Mouse (Mus musculus) neural tube, embryonic 11.5 days (tissue): Measurements from ENCODE around the gene Ctbp2. TPM values are rescaled to one million over a fixed set of nuclear protein-coding genes. Genes with fewer than 3 reads are reported as not detected.

Source experiments
- ATAC-seq: fragments of 200-750 bp; cut with Nextera tagmentation; 2 replicates; pipeline ENCODE4 v1.8.0; 2017; ENCODE audit warnings: moderate number of reproducible peaks, mild to moderate bottlenecking, moderate TSS enrichment, moderate library complexity; ENCODE audit not compliant: insufficient read depth, low FRiP score, low TSS enrichment
- DNase-seq: peaks from one replicate; pipeline ENCODE4 v3.0.0-alpha.2; 2015; ENCODE audit warnings: low spot score
- H3K27ac ChIP-seq: fragments of 300-500 bp; sonication (generic); 2 replicates; pipeline ENCODE4 v1.5.1; 2014; ENCODE audit warnings: low read depth, mild to moderate bottlenecking, low read length
- H3K27me3 ChIP-seq: fragments of 300-500 bp; sonication (generic); 2 replicates; pipeline ENCODE4 v1.6.1; 2014; ENCODE audit warnings: mild to moderate bottlenecking, low read length, mixed read lengths; ENCODE audit not compliant: control insufficient read depth, insufficient read depth
- H3K36me3 ChIP-seq: fragments of 300-500 bp; sonication (generic); 2 replicates; pipeline ENCODE4 v1.6.1; 2014; ENCODE audit warnings: mild to moderate bottlenecking, low read length, moderate library complexity, mixed read lengths; ENCODE audit not compliant: control insufficient read depth, insufficient read depth
- H3K4me1 ChIP-seq: fragments of 300-500 bp; sonication (generic); 2 replicates; pipeline ENCODE4 v1.6.1; 2014; ENCODE audit warnings: low read length, mixed read lengths; ENCODE audit not compliant: control insufficient read depth, insufficient read depth
- H3K4me2 ChIP-seq: fragments of 300-500 bp; sonication (generic); 2 replicates; pipeline ENCODE4 v1.6.1; 2014; ENCODE audit warnings: low read depth, mild to moderate bottlenecking, moderate library complexity
- H3K4me3 ChIP-seq: fragments of 300-500 bp; sonication (generic); 2 replicates; pipeline ENCODE4 v1.5.1; 2014; ENCODE audit warnings: low read depth, low read length
- H3K9ac ChIP-seq: fragments of 300-500 bp; sonication (generic); 2 replicates; pipeline ENCODE4 v1.6.1; 2014; ENCODE audit warnings: mild to moderate bottlenecking, low read length
- H3K9me3 ChIP-seq: fragments of 300-500 bp; sonication (generic); 2 replicates; pipeline ENCODE4 v1.6.1; 2016; ENCODE audit warnings: low read length; ENCODE audit not compliant: control insufficient read depth
- WGBS: fragments of 180-500 bp; shearing (Covaris S2); extraction: QIAGEN DNeasy Blood & Tissue Kit; methylation state at CpG from one replicate; pipeline ENCODE4 v1.1.7; 2014; 5-methylcytosine and 5-hydroxymethylcytosine counted together
- polyA plus RNA-seq: library from polyadenylated mRNA; unstranded; fragments of >200 nt; fragmentation: Nextera tagmentation; extraction: Ambion mirVana; gene quantifications from 2 replicates; pipeline ENCODE4 v1.2.1, GENCODE M21; 2014

Ctbp2 gene
- polyA plus RNA-seq, 1 experiment from 2014 or later: 167 TPM

DNA sequence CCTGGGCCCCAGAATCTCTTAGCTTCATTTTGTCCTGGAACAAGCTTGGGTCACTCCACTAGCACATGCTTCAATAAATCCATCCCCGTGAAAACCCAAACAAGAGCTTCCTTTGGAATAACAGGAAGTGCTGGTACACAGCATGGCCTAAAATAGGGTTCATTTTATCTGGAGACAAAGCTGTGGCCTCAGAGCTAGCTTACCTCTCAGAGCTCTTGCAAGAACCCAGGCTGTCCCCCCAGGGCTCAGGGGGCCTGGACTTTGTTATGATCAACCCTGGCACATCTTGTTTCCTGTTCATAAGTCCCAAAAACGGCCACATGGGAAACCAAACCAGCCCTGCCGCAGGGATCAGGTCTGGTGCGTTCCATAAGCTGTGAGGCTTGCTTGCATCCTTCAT lies 86.5 kb downstream of the Ctbp2 start:
- ATAC-seq (no peak), DNase-seq (no peak)
- Histone ChIP-seq H3K9ac (no peak overlapping the region), H3K36me3 (no peaks in the 10 kb centered on the region), H3K4me3 (no peak overlapping the region), H3K27me3 (no peaks in the 10 kb centered on the region), H3K4me2 (no peak overlapping the region), H3K27ac (no peak overlapping the region), H3K4me1 (peaks cover 29% of the 10 kb centered on the region), H3K9me3 (no peaks in the 10 kb centered on the region)
- WGBS: 43% methylated on average over 4 of the region's 4 CpGs

DNA sequence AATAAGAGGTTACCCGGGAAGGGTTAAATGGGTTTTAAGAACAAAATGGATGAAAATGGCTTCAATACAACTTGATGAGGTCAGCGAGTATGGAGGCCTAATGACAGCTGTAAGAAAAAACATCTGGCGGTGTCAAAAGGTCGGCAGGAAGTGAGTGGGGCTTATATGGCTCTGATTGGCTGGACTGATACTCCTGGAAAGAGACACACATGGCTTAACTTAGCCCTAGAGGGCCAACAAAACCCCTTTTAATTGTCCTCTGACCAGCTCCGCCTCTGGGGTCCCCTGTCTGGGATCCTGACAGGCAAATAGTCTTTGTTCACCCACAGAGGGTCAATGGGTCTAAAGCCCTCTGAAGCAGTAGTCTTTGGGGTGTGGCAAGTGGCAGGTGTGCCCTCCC lies 86.9 kb downstream of the Ctbp2 start:
- Histone ChIP-seq H3K36me3 (no peaks in the 10 kb centered on the region), H3K9me3 (no peaks in the 10 kb centered on the region), H3K9ac (no peak overlapping the region), H3K27ac (no peak overlapping the region), H3K4me1 (peaks cover 29% of the 10 kb centered on the region), H3K4me2 (no peak overlapping the region), H3K27me3 (no peaks in the 10 kb centered on the region), H3K4me3 (no peak overlapping the region)
- DNase-seq (peak; percentile 44), ATAC-seq (no peak)
- WGBS: 19% methylated on average over 5 of the region's 5 CpGs

DNA sequence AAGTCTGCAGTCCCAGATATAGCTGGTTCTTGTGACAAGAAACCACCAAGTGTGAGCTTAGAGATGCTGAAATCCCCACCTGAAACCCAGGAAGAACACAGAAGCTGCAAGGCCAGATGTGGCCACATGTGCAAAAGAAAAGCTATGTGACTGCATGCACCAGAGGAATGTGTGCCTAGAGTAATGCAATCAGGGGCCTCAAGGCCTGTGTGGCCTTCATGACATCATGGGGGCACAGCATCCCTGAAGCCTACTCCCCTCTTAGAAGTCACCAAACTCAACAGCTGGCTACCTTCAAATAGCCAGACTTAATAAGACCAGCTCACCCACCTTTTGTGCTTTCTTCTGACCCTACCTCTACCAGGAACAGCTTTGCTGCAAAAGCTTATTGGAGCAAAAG lies 88.3 kb downstream of the Ctbp2 start:
- Histone ChIP-seq H3K27me3 (no peaks in the 10 kb centered on the region), H3K27ac (no peak overlapping the region), H3K36me3 (no peaks in the 10 kb centered on the region), H3K4me2 (no peak overlapping the region), H3K4me3 (no peak overlapping the region), H3K4me1 (peaks cover 27% of the 10 kb centered on the region), H3K9ac (no peak overlapping the region), H3K9me3 (no peaks in the 10 kb centered on the region)
- ATAC-seq (no peak), DNase-seq (no peak)

DNA sequence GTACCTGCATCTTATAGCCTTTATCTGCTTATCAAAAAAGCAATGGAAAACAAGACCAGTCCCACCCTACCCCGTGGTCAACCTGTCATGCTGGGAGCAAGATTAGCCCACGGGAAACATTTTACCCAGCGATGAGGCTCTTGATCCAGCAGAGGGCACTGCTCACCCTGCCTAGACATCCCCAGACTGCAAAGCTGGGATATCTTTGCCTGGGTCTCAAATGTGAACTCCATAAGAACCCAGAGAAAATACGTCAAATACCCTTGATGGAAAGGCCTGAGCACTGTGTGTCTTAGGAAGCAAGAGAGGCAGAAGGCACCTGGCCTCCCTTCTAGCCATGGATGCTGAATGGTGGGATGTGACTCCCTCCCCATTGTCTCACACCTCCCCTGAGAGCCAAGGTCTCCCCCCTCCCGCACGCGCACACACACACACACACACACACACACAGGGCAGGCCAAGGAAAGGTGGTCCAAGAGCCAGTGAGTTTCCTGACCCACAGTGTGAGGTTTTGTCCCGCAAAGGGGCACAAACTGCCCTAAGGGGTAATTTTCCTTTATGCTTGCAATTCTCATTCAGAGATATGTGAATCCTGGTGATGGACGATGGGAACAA lies 91.5 kb downstream of the Ctbp2 start:
- H3K9me3 ChIP-seq: no peaks in the 10 kb centered on the region
- 53% methylated on average over 9 of the region's 9 CpGs for WGBS
- DNase-seq (peak; percentile 74), ATAC-seq (peak; percentile 70)
- peak overlapping the region; percentile 46; the same call in 1 of the 2 replicates for H3K27ac ChIP-seq
- H3K4me3 ChIP-seq: no peak overlapping the region
- peaks cover 20% of the 10 kb centered on the region for H3K4me1 ChIP-seq
- H3K27me3 ChIP-seq: no peaks in the 10 kb centered on the region
- H3K4me2 ChIP-seq: no peak overlapping the region
- no peaks in the 10 kb centered on the region for H3K36me3 ChIP-seq
- H3K9ac ChIP-seq: no peak overlapping the region

DNA sequence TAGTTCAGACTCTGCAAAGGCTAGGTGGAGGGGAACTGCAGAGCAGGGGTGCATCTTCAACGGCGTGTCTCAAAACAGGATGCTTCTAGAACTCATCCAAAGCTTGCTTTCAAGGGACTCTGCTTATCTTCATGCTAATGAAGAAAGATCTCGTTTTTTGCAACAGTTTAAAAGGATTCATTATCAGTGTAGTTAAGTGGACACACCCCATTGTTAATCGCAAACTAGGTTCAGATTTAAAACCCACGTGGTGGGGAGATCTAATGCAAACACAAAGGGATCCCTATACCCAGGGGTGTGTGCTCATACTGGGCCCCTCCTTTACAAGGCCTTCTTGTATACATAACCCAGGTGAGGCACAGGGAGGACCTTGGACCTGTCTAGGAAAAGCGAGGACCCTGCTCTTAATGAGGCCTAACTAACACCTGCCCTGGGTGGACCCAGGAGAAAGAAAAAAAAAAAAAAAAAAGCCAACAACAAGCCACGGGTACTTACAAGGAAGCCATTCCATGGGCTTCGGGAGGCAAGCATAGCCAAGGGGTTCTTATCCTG lies 94.6 kb downstream of the Ctbp2 start:
- Histone ChIP-seq H3K36me3 (no peaks in the 10 kb centered on the region), H3K4me3 (no peak overlapping the region), H3K9ac (no peak overlapping the region), H3K4me2 (no peak overlapping the region), H3K27me3 (no peaks in the 10 kb centered on the region), H3K4me1 (peaks cover 12% of the 10 kb centered on the region), H3K9me3 (no peaks in the 10 kb centered on the region), H3K27ac (no peak overlapping the region)
- WGBS: 84% methylated on average over 8 of the region's 8 CpGs
- DNase-seq: no peak
- ATAC-seq: no peak

DNA sequence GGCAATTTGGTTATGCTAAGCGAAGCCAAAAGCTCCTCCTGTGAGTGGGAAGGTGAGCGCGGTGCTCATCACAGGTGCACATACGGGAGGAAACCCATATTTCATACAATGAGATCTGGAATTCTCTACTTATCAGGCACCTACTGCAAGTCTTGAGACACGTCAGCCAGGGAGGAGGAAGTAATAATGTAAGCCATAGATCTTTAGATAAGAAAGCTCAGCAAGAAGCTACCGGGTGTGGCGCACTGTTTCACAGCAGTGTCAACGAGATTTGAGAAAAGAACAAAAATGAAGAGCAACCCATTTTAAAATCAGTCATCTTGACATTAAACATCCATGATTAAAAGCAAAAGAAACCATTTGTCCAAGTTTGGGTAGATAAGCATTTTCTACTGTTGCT lies 95.2 kb downstream of the Ctbp2 start:
- ATAC-seq: no peak

DNA sequence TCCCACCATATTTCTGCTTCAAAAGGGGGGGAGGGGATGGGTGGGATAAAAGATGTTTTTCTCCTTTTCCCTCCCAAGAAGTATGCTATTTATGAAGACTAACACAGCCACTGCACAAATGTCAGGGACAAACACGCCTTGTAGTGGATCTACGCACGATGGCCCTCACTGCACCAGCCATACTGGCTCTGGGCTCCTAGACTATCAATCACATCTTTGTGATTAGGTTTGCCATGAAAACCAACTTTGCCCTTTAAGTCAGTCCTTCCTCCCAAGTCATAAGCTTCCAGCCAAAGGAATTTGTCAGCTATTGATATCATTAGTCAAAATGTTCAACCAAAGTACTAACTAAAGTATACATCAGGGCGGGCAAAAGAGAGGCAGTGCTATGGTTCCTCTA lies 96.2 kb downstream of the Ctbp2 start:
- H3K4me2 ChIP-seq: no peak overlapping the region
- H3K9me3 ChIP-seq: no peaks in the 10 kb centered on the region
- H3K36me3 ChIP-seq: no peaks in the 10 kb centered on the region
- no peaks in the 10 kb centered on the region for H3K27me3 ChIP-seq
- no peak for ATAC-seq
- H3K4me1 ChIP-seq: 0 out of 2 replicates have a peak, but pooled peaks cover 5% of the 10 kb centered on the region
- 88% methylated on average over 4 of the region's 4 CpGs for WGBS
- H3K9ac ChIP-seq: no peak overlapping the region
- no peak for DNase-seq
- no peak overlapping the region for H3K4me3 ChIP-seq
- H3K27ac ChIP-seq: no peak overlapping the region

More for the DNA sequence above, 95.2 kb downstream of the Ctbp2 start:
- no peak overlapping the region for H3K9ac ChIP-seq
- DNase-seq: no peak
- H3K4me3 ChIP-seq: no peak overlapping the region
- no peaks in the 10 kb centered on the region for H3K9me3 ChIP-seq
- no peak overlapping the region for H3K4me2 ChIP-seq
- WGBS: 94% methylated on average over 8 of the region's 8 CpGs
- no peak overlapping the region for H3K27ac ChIP-seq
- peaks cover 11% of the 10 kb centered on the region for H3K4me1 ChIP-seq
- no peaks in the 10 kb centered on the region for H3K36me3 ChIP-seq
- H3K27me3 ChIP-seq: no peaks in the 10 kb centered on the region

DNA sequence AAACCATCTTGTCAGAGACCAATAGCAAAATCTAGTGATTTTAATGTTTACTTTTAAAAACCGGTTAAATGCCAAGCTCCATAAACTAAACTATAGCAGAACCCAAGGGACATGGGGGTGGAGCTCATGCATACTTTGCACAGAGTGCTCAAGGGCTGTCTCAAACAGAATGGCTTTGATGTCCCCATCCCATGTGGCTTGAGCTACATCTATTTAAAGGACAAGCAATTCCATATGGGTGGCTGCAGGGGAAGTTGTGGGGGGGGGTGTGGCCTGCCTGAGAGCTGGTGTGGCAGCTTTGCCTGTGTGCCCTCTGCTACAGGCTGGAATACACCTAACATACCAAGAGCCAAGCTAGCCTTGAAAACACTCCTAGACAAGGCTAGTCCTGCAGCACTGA lies 99.5 kb downstream of the Ctbp2 start:
- 80% methylated on average over 1 of the region's 1 CpGs for WGBS
- H3K36me3 ChIP-seq: no peaks in the 10 kb centered on the region
- DNase-seq (no peak), ATAC-seq (no peak)
- no peaks in the 10 kb centered on the region for H3K27me3 ChIP-seq
- no peaks in the 10 kb centered on the region for H3K9me3 ChIP-seq
- H3K4me2 ChIP-seq: no peak overlapping the region
- H3K27ac ChIP-seq: no peak overlapping the region
- no peak overlapping the region for H3K9ac ChIP-seq
- H3K4me3 ChIP-seq: no peak overlapping the region
- H3K4me1 ChIP-seq: peaks cover 8% of the 10 kb centered on the region

DNA sequence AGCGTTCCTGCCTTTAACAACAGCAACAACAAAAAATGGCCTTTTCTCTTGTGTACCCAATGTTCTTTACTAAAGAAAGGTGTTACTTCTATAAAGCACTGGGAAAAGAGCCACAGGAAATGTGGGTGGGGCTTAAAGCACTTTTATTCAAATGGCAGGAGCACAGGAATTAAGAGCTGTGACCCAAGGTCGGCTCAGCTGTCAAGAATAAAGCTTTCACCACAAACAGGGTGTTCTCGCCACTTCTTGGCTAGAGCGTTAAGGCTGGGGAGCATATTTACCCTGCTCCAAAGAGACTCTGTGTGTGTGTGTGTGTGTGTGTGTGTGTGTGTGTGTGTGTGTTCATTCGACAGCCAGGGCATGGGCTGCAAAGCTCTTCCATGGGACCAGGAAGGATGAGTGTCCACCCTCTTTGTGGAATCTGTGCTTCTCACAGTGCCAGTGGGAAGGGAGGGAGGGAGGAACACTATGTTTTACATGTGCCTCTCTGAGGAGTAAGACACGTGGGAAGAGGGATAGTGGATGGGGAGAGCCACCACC lies 104.6 kb downstream of the Ctbp2 start:
- Histone ChIP-seq H3K9me3 (no peaks in the 10 kb centered on the region), H3K9ac (no peak overlapping the region), H3K27me3 (no peaks in the 10 kb centered on the region), H3K4me3 (no peak overlapping the region), H3K4me2 (no peak overlapping the region), H3K36me3 (no peaks in the 10 kb centered on the region), H3K27ac (no peak overlapping the region), H3K4me1 (peaks cover 15% of the 10 kb centered on the region)
- no peak for ATAC-seq
- WGBS: 44% methylated on average over 6 of the region's 6 CpGs
- DNase-seq: no peak
